Mouse (Mus musculus) lung, embryonic 16.5 days (tissue): Measurements from ENCODE around the gene Ncl. TPM values are rescaled to one million over a fixed set of nuclear protein-coding genes. Genes with fewer than 3 reads are reported as not detected.

Experiments
- ATAC-seq: fragments of 200-750 bp; cut with Nextera tagmentation; 2 replicates; pipeline ENCODE4 v1.8.0; 2017; ENCODE audit warnings: low read depth, mild to moderate bottlenecking, moderate library complexity
- H3K27ac ChIP-seq: fragments of 300-500 bp; sonication (generic); 2 replicates; pipeline ENCODE4 v1.5.1; 2014; ENCODE audit warnings: mild to moderate bottlenecking, control low read depth, low read length
- H3K27me3 ChIP-seq: fragments of 300-500 bp; sonication (generic); 2 replicates; pipeline ENCODE4 v1.6.1; 2014; ENCODE audit warnings: low read depth, low read length, mixed read lengths; ENCODE audit not compliant: control insufficient read depth, insufficient read depth
- H3K36me3 ChIP-seq: fragments of 300-500 bp; sonication (generic); 2 replicates; pipeline ENCODE4 v1.6.1; 2014; ENCODE audit warnings: low read length; ENCODE audit not compliant: control insufficient read depth, insufficient read depth
- H3K4me1 ChIP-seq: fragments of 300-500 bp; sonication (generic); replicated peaks from 2 replicates; pipeline ENCODE4 v1.6.1; 2014; ENCODE audit warnings: low read length, mixed read lengths; ENCODE audit not compliant: control insufficient read depth, insufficient read depth
- H3K4me2 ChIP-seq: fragments of 300-500 bp; sonication (generic); 2 replicates; pipeline ENCODE4 v1.6.1; 2014; ENCODE audit warnings: low read depth, low read length, control low read depth
- H3K4me3 ChIP-seq: fragments of 300-500 bp; sonication (generic); 2 replicates; pipeline ENCODE4 v1.5.1; 2014; ENCODE audit warnings: mild to moderate bottlenecking, low read length, control low read depth
- H3K9ac ChIP-seq: fragments of 300-500 bp; sonication (generic); 2 replicates; pipeline ENCODE4 v1.6.1; 2014; ENCODE audit warnings: low read length, control low read depth
- H3K9me3 ChIP-seq: fragments of 300-500 bp; sonication (generic); 2 replicates; pipeline ENCODE4 v1.6.1; 2016; ENCODE audit warnings: low read length; ENCODE audit not compliant: control insufficient read depth
- WGBS: fragments of 180-500 bp; shearing (Covaris S2); extraction: QIAGEN DNeasy Blood & Tissue Kit; methylation state at CpG from one replicate; pipeline ENCODE4 v1.1.7; 2014; 5-methylcytosine and 5-hydroxymethylcytosine counted together
- polyA plus RNA-seq: library from polyadenylated mRNA; unstranded; fragments of >200 nt; fragmentation: Nextera tagmentation; extraction: Ambion mirVana; gene quantifications from 2 replicates; pipeline ENCODE4 v1.2.1, GENCODE M21; 2015

The Ncl gene
- polyA plus RNA-seq, 1 experiment from 2014 or later = 344 TPM

DNA sequence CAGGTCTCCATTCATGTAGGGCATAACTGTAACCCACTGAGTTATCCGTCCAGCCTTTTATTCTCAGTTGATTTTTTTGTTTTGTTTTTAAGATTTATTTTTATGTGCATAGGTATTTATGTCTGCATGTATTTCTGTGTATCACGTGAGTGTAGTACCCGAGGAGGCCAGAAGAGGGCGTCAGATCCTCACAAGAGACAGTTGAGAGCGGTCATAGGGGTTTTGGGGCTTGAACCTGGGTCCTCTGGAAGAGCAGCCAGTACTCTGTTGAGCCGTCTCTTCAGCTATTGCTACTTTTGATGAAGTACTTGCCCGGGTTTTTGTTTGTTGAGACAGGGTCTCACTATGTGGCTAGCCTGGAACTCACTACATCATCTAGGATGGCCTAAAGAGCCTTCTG, 36.7 kb upstream of the Ncl start:
- H3K9me3 ChIP-seq = no peaks in the 10 kb centered on the region
- 68% methylated on average over 7 of the region's 7 CpGs for WGBS
- H3K4me1 ChIP-seq = peaks cover 11% of the 10 kb centered on the region; the same call in 1 of the 2 replicates
- ATAC-seq = no peak
- H3K27ac ChIP-seq = no peak overlapping the region
- no peak overlapping the region for H3K4me2 ChIP-seq
- H3K9ac ChIP-seq = no peak overlapping the region
- H3K36me3 ChIP-seq = no peaks in the 10 kb centered on the region
- no peaks in the 10 kb centered on the region for H3K27me3 ChIP-seq
- no peak overlapping the region for H3K4me3 ChIP-seq

- WGBS = 83% methylated on average over 3 of the region's 3 CpGs
- H3K9me3 ChIP-seq = no peaks in the 10 kb centered on the region
- H3K4me3 ChIP-seq = no peak overlapping the region
- H3K27ac ChIP-seq = no peak overlapping the region
- no peak overlapping the region for H3K9ac ChIP-seq
- peaks cover 8% of the 10 kb centered on the region; the same call in 1 of the 2 replicates for H3K4me1 ChIP-seq
- H3K27me3 ChIP-seq = no peaks in the 10 kb centered on the region
- ATAC-seq = no peak
- no peak overlapping the region for H3K4me2 ChIP-seq
- no peaks in the 10 kb centered on the region for H3K36me3 ChIP-seq
Observed at GRCm38 (mm10) chr1:86394246-86394645, 35.0 kb upstream of the Ncl start.

- WGBS = 54% methylated on average over 3 of the region's 3 CpGs
- no peaks in the 10 kb centered on the region for H3K36me3 ChIP-seq
- H3K27ac ChIP-seq = no peak overlapping the region
- H3K27me3 ChIP-seq = no peaks in the 10 kb centered on the region
- H3K4me1 ChIP-seq = peaks cover 6% of the 10 kb centered on the region; the same call in 1 of the 2 replicates
- ATAC-seq = no peak
- H3K9ac ChIP-seq = no peak overlapping the region
- no peak overlapping the region for H3K4me2 ChIP-seq
- H3K9me3 ChIP-seq = no peaks in the 10 kb centered on the region
- no peak overlapping the region for H3K4me3 ChIP-seq
Observed at GRCm38 (mm10) chr1:86393219-86393618, 34.0 kb upstream of the Ncl start.

DNA sequence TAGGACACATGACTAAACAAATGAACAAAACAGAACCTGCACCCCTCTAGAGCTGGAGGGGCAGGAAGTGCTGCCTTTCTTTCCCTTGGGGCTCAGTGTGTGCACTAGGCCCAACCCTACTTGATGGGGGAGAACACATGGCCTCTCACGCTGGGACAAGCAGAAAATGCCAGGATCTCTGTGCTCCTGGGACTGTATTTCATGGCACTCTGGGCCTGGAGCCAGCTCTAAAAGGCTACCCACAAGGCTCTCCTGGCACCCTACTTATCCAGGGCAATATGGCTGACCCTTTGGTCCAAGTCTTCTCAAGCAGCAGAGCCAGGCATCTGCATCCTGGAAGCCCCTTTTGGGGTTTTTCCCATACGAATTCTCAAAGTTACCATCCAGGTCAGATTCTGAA, 32.2 kb upstream of the Ncl start:
- Histone ChIP-seq H3K4me1 (no peaks in the 10 kb centered on the region), H3K36me3 (no peaks in the 10 kb centered on the region), H3K4me3 (no peak overlapping the region), H3K9ac (no peak overlapping the region), H3K27me3 (no peaks in the 10 kb centered on the region), H3K27ac (no peak overlapping the region), H3K9me3 (no peaks in the 10 kb centered on the region), H3K4me2 (no peak overlapping the region)
- 71% methylated on average over 2 of the region's 2 CpGs for WGBS
- ATAC-seq = no peak

- H3K4me2 ChIP-seq = no peak overlapping the region
- no peak overlapping the region for H3K4me3 ChIP-seq
- H3K4me1 ChIP-seq = no peaks in the 10 kb centered on the region
- 2% methylated on average over 11 of the region's 11 CpGs for WGBS
- H3K9me3 ChIP-seq = no peaks in the 10 kb centered on the region
- ATAC-seq = peak; percentile 72
- H3K27ac ChIP-seq = no peak overlapping the region
- no peaks in the 10 kb centered on the region for H3K36me3 ChIP-seq
- H3K27me3 ChIP-seq = no peaks in the 10 kb centered on the region
- no peak overlapping the region for H3K9ac ChIP-seq
Observed at GRCm38 (mm10) chr1:86389230-86389629, 30.0 kb upstream of the Ncl start.

- Histone ChIP-seq H3K36me3 (no peaks in the 10 kb centered on the region), H3K9ac (0 out of 2 replicates have a peak overlapping the region, but pooled peaks have one; percentile 9), H3K4me3 (0 out of 2 replicates have a peak overlapping the region, but pooled peaks have one; percentile 7), H3K27me3 (no peaks in the 10 kb centered on the region), H3K4me2 (peak overlapping the region; percentile 34), H3K4me1 (peaks cover 9% of the 10 kb centered on the region), H3K9me3 (no peaks in the 10 kb centered on the region), H3K27ac (no peak overlapping the region)
- peak; percentile 72 for ATAC-seq
- WGBS = 21% methylated on average over 13 of the region's 13 CpGs
Observed at GRCm38 (mm10) chr1:86381027-86381426, 21.8 kb upstream of the Ncl start.

DNA sequence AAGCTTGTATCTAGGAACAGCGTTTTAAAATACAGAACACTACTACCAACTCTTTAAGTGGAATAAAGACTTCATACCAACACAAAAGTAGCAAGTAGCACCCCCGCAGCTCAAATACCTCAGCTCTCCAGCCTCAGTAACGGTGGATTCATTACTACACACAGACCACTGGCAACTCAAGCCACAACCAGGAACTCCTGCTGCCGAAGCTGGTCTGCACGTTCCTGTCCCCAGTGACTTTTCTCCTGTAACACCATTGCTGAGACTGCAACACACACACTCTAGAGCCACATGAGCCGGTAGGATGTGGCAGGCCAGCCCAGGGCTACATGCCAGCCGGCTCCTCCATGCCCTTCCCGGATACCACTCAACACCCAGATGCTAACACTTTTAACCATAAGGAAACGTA, 20.0 kb upstream of the Ncl start:
- no peak overlapping the region for H3K27ac ChIP-seq
- no peaks in the 10 kb centered on the region for H3K36me3 ChIP-seq
- no peak overlapping the region for H3K4me3 ChIP-seq
- no peak overlapping the region for H3K4me2 ChIP-seq
- no peak for ATAC-seq
- peaks cover 9% of the 10 kb centered on the region for H3K4me1 ChIP-seq
- no peak overlapping the region for H3K9ac ChIP-seq
- H3K9me3 ChIP-seq = no peaks in the 10 kb centered on the region
- H3K27me3 ChIP-seq = no peaks in the 10 kb centered on the region
- 52% methylated on average over 9 of the region's 9 CpGs for WGBS

DNA sequence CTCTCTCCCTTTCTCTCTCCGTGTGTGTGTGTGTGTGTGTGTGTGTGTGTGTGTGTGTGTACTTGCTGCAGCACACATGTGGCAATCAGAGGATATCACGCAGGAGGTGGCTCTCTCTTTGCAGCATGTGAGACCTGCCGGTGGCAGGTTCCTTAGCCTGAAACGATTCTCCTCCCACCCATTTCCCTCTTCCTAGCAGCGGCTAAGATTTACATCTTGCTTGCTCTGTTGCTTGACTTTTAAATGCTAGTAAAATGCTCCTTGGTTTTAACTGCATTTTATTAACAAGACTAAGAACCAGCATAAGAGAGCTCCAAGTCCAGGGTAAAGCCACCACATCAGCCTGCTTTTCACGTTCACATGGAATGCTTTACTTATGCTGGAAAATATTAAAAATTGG, 19.5 kb upstream of the Ncl start:
- H3K4me3 ChIP-seq = no peak overlapping the region
- H3K27me3 ChIP-seq = no peaks in the 10 kb centered on the region
- H3K9ac ChIP-seq = no peak overlapping the region
- 30% methylated on average over 6 of the region's 6 CpGs for WGBS
- no peak overlapping the region for H3K4me2 ChIP-seq
- no peak overlapping the region for H3K27ac ChIP-seq
- ATAC-seq = no peak
- no peaks in the 10 kb centered on the region for H3K9me3 ChIP-seq
- peaks cover 9% of the 10 kb centered on the region for H3K4me1 ChIP-seq
- H3K36me3 ChIP-seq = no peaks in the 10 kb centered on the region

DNA sequence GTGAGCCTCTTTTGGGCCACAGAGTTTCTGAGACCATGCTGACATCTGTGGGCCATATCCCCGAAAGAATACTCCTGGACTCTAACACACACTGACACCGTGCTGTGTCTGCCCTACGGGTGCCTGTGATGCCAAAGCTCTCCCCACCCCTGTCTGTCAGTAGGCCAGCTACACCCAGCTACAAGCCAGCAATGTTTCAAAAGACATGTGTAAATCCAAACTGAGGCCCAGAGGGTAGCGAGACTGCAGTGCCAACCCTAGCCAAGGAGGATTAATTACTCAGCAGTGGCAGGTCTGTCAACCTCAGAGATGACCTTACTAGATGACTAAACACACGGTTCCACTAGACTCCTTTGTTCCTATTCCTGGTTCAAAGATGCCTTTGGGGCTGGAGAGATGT, 17.2 kb upstream of the Ncl start:
- WGBS = 61% methylated on average over 5 of the region's 5 CpGs
- Histone ChIP-seq H3K36me3 (no peaks in the 10 kb centered on the region), H3K4me3 (no peak overlapping the region), H3K27ac (no peak overlapping the region), H3K9ac (no peak overlapping the region), H3K4me1 (peaks cover 9% of the 10 kb centered on the region), H3K9me3 (no peaks in the 10 kb centered on the region), H3K4me2 (no peak overlapping the region), H3K27me3 (no peaks in the 10 kb centered on the region)
- no peak for ATAC-seq

- no peak overlapping the region for H3K9ac ChIP-seq
- no peak overlapping the region for H3K4me3 ChIP-seq
- no peaks in the 10 kb centered on the region for H3K27me3 ChIP-seq
- H3K4me1 ChIP-seq = no peaks in the 10 kb centered on the region
- no peak overlapping the region for H3K4me2 ChIP-seq
- peak; percentile 61; the same call in 1 of the 2 replicates for ATAC-seq
- no peaks in the 10 kb centered on the region for H3K36me3 ChIP-seq
- no peaks in the 10 kb centered on the region for H3K9me3 ChIP-seq
- WGBS = 39% methylated on average over 10 of the region's 10 CpGs
- no peak overlapping the region for H3K27ac ChIP-seq
Observed at GRCm38 (mm10) chr1:86371997-86372396, 12.8 kb upstream of the Ncl start.
